Mouse (Mus musculus) neural tube, embryonic 14.5 days (tissue): Measurements from ENCODE around the gene Taok2. TPM values are rescaled to one million over a fixed set of nuclear protein-coding genes. Genes with fewer than 3 reads are reported as not detected.
A peak's percentile ranks its signal among the peaks of the same experiment; 100 is the strongest.

Experiments used
- ATAC-seq: fragments of 200-750 bp; cut with Nextera tagmentation; 2 replicates; pipeline ENCODE4 v1.8.0; 2017; ENCODE audit warnings: low read depth, mild to moderate bottlenecking, moderate TSS enrichment, moderate library complexity
- H3K27ac ChIP-seq: fragments of 300-500 bp; sonication (generic); 2 replicates; pipeline ENCODE4 v1.5.1; 2014; ENCODE audit warnings: low read depth, mild to moderate bottlenecking, control low read depth, low read length, moderate library complexity, mixed read lengths
- H3K27me3 ChIP-seq: fragments of 300-500 bp; sonication (generic); 2 replicates; pipeline ENCODE4 v1.6.1; 2014; ENCODE audit warnings: low read length; ENCODE audit not compliant: control insufficient read depth, insufficient read depth
- H3K36me3 ChIP-seq: fragments of 300-500 bp; sonication (generic); 2 replicates; pipeline ENCODE4 v1.6.1; 2014; ENCODE audit warnings: low read length, mixed read lengths; ENCODE audit not compliant: control insufficient read depth, insufficient read depth
- H3K4me1 ChIP-seq: fragments of 300-500 bp; sonication (generic); 2 replicates; pipeline ENCODE4 v1.6.1; 2014; ENCODE audit warnings: low read length; ENCODE audit not compliant: control insufficient read depth, insufficient read depth
- H3K4me2 ChIP-seq: fragments of 300-500 bp; sonication (generic); 2 replicates; pipeline ENCODE4 v1.6.1; 2014; ENCODE audit warnings: mild to moderate bottlenecking, low read depth, low read length, control low read depth
- H3K4me3 ChIP-seq: fragments of 300-500 bp; sonication (generic); 2 replicates; pipeline ENCODE4 v1.5.1; 2014; ENCODE audit warnings: low read depth, low read length, control low read depth, mixed read lengths
- H3K9ac ChIP-seq: fragments of 300-500 bp; sonication (generic); replicated peaks from 2 replicates; pipeline ENCODE4 v1.6.1; 2014; ENCODE audit warnings: low read depth, mild to moderate bottlenecking, control low read depth, low read length, mixed read lengths
- H3K9me3 ChIP-seq: fragments of 300-500 bp; sonication (generic); 2 replicates; pipeline ENCODE4 v1.6.1; 2016; ENCODE audit warnings: low read length; ENCODE audit not compliant: control insufficient read depth
- WGBS: fragments of 180-500 bp; shearing (Covaris S2); extraction: QIAGEN DNeasy Blood & Tissue Kit; methylation state at CpG from one replicate; pipeline ENCODE4 v1.1.7; 2014; 5-methylcytosine and 5-hydroxymethylcytosine counted together
- polyA plus RNA-seq: library from polyadenylated mRNA; unstranded; fragments of >200 nt; fragmentation: Nextera tagmentation; extraction: Ambion mirVana; gene quantifications from 2 replicates; pipeline ENCODE4 v1.2.1, GENCODE M21; 2014

Taok2 gene
- polyA plus RNA-seq, 1 experiment from 2014 or later, result 28.9 TPM

- no peaks in the 10 kb centered on the region for H3K27me3 ChIP-seq
- no peak overlapping the region for H3K4me3 ChIP-seq
- WGBS, result 93% methylated on average over 5 of the region's 5 CpGs
These were observed 2.8 kb upstream of the Taok2 start for GRCm38 (mm10) chr7:126887281-126887680.

DNA sequence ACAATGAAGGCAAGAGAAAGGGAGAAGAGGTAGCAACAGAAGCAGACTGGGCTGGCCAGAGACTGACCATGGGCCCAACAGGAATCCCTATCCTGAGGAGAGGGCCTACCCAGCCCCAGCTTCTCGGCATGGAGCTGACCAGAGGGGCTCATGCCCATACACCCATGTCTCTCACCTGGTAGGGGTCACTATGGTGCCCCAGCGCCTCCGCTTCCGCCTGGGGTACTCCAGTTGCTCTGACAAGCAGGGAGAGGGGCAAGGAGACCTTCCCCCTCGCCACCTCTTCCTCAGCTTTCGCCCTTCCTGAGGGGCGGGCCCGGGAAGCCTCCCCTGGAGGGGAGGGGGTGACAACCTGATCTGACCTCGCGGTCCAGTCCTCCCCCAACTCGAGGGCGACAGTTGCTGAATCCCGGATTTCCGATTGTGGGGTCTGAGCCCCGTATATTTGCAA, 747 bp downstream of the Taok2 start:
- H3K27ac ChIP-seq, result peak overlapping the region; percentile 87
- peaks cover 30% of the 10 kb centered on the region for H3K4me1 ChIP-seq
- no peaks in the 10 kb centered on the region for H3K9me3 ChIP-seq
- under 1% methylated on average over 15 of the region's 15 CpGs for WGBS
- peak overlapping the region; percentile 85 for H3K4me3 ChIP-seq
- ATAC-seq, result no peak
- H3K36me3 ChIP-seq, result peaks cover 13% of the 10 kb centered on the region
- H3K4me2 ChIP-seq, result peak overlapping the region; percentile 99
- peak overlapping the region; percentile 90 for H3K9ac ChIP-seq
- H3K27me3 ChIP-seq, result no peaks in the 10 kb centered on the region

More at GRCm38 (mm10) chr7:126887281-126887680, 2.8 kb upstream of the Taok2 start:
- Histone ChIP-seq H3K4me2 (no peak overlapping the region), H3K4me1 (peaks cover 13% of the 10 kb centered on the region), H3K9me3 (no peaks in the 10 kb centered on the region), H3K27ac (no peak overlapping the region), H3K36me3 (no peaks in the 10 kb centered on the region), H3K9ac (no peak overlapping the region)
- ATAC-seq, result no peak

DNA sequence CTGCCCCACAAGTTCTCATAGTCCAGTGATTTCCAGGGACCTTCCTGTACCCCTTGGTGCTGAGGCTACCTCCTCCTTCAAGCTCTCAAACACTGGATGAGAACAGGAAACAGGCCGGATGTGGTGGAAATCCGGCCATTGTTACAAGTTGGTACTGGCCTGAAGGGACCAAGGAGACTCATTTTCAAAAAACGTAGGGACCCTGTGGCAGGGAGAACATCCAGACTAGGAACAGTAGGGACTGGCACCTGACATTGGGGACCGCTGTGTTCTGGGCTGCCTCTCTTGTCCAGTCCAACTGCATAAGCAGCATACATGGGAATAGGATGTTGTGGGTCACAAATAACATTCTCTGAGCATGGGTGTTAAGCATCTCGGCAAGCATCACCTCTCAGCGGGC, 3.5 kb downstream of the Taok2 start:
- H3K4me1 ChIP-seq, result peaks cover 30% of the 10 kb centered on the region
- H3K27me3 ChIP-seq, result no peaks in the 10 kb centered on the region
- WGBS, result 68% methylated on average over 6 of the region's 6 CpGs
- H3K4me3 ChIP-seq, result peak overlapping the region; percentile 85; the same call in 1 of the 2 replicates
- H3K9ac ChIP-seq, result peak overlapping the region; percentile 42
- no peak for ATAC-seq
- no peaks in the 10 kb centered on the region for H3K9me3 ChIP-seq
- H3K4me2 ChIP-seq, result peak overlapping the region; percentile 99; the same call in 1 of the 2 replicates
- peaks cover 35% of the 10 kb centered on the region for H3K36me3 ChIP-seq
- no peak overlapping the region for H3K27ac ChIP-seq

- Histone ChIP-seq H3K36me3 (peaks cover 73% of the 10 kb centered on the region), H3K4me2 (no peak overlapping the region), H3K27me3 (no peaks in the 10 kb centered on the region), H3K27ac (no peak overlapping the region), H3K9me3 (no peaks in the 10 kb centered on the region), H3K9ac (no peak overlapping the region), H3K4me1 (peaks cover 16% of the 10 kb centered on the region), H3K4me3 (no peak overlapping the region)
- no peak for ATAC-seq
- 100% methylated on average over 1 of the region's 1 CpGs for WGBS
These were observed 7.3 kb downstream of the Taok2 start for GRCm38 (mm10) chr7:126877239-126877638.

DNA sequence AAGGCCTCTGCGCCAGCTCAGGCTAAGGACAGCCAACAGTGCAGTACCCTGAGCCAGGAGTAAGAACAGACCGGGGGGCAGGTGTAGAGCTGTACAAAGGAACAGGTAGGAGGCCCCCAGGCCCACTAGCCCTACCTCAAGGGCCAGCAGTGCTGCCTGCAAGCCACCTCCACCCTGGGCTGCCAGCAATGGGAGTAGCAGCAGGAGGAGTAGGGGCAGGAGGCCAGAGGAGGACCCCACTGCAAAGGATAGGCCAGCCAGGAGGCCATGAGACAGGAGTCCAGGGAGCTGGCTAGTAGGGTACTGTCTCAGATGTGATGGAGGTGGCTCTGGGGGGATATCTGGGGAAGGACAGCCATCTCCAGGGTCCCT, 14.0 kb downstream of the Taok2 start:
- peaks cover 93% of the 10 kb centered on the region for H3K36me3 ChIP-seq
- no peak overlapping the region for H3K4me3 ChIP-seq
- H3K27ac ChIP-seq, result no peak overlapping the region
- no peak for ATAC-seq
- no peaks in the 10 kb centered on the region for H3K27me3 ChIP-seq
- no peak overlapping the region for H3K9ac ChIP-seq
- no peaks in the 10 kb centered on the region for H3K4me1 ChIP-seq
- no peaks in the 10 kb centered on the region for H3K9me3 ChIP-seq
- no peak overlapping the region for H3K4me2 ChIP-seq
- WGBS, result 100% methylated on average over 2 of the region's 2 CpGs

DNA sequence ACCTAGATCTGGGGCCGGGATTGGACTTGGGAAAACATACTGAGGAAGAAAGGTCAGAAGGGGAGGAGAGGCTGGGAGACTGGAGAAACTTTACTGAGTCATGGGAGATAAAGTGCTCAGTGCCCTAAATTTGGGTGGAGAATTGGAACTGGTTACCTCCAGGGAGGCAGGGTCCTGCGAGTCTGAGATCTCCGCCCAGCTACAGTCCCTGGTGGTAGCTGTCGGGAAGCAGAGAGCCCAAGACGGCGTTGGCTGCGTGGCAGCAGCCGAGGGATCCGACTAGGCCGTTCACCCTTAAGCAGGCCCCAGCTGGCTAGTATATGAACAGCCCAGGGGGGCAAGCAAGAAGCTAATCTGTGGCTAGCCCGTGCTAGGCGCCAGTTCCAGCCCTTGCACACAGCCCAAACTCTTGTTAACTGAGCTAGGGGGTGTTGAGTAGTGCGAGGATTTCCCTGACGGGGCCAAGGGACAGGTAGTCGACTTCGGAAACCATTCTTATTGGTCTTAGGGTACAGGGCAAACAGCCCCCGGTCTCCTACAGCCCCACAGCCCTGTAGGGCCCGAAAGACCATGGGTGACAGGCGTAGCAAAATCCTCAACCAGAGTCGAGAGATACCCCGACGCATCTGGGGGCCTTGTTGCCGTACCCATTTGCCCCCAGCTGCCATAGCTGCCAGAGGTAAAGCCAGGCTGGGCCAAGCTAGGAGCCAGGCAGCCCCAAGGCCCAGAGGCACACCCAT, 14.6 kb downstream of the Taok2 start:
- no peak overlapping the region for H3K4me2 ChIP-seq
- 90% methylated on average over 23 of the region's 23 CpGs for WGBS
- H3K9me3 ChIP-seq, result no peaks in the 10 kb centered on the region
- no peak overlapping the region for H3K4me3 ChIP-seq
- no peak overlapping the region for H3K27ac ChIP-seq
- peaks cover 93% of the 10 kb centered on the region for H3K36me3 ChIP-seq
- H3K27me3 ChIP-seq, result no peaks in the 10 kb centered on the region
- no peak for ATAC-seq
- no peak overlapping the region for H3K9ac ChIP-seq
- no peaks in the 10 kb centered on the region for H3K4me1 ChIP-seq

DNA sequence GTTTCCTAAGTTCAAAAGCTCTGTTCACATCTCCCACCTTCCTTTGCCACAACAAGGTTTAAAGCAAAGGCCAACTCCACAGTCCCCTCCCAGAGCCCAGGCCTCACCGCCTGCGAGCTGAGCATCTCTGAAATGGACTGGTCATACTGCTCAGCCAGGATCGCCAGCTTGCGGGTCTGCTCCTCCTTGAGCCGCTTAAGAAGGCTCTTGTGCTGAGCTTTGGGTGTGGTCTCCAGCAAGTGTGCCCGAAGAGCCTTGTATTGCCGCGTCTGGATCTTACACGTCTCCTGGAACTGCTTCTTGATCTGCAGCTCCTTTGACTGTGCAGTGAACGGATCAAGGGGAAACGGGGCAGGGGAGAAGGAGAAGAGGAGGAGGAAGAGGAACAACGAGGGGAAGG, 16.5 kb downstream of the Taok2 start:
- no peaks in the 10 kb centered on the region for H3K27me3 ChIP-seq
- WGBS, result 90% methylated on average over 12 of the region's 12 CpGs
- peaks cover 8% of the 10 kb centered on the region for H3K4me1 ChIP-seq
- H3K27ac ChIP-seq, result no peak overlapping the region
- no peak overlapping the region for H3K4me3 ChIP-seq
- peaks cover 77% of the 10 kb centered on the region for H3K36me3 ChIP-seq
- H3K4me2 ChIP-seq, result no peak overlapping the region
- H3K9ac ChIP-seq, result 0 out of 2 replicates have a peak overlapping the region, but pooled peaks have one; percentile 16
- no peaks in the 10 kb centered on the region for H3K9me3 ChIP-seq
- no peak for ATAC-seq

DNA sequence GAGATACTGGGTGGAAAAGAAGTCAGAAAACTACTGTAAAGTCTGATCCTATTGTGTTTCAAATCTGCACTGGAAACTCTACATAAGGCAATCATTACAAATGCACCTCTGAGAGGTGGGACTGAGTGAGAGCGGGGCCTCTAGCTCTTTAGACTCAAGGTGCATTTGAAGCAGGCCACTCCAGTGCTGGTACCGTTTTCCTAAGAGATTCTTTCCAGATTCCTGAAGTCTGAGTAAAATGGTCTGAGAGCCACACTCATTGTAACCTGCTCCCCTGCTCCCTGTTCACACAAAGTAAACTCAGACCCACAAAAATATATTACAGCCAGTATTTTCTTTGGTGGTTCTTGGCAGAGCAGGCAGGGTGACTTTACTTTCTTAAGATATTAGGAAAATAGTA, 17.0 kb downstream of the Taok2 start:
- 90% methylated on average over 2 of the region's 2 CpGs for WGBS
- H3K4me3 ChIP-seq, result no peak overlapping the region
- no peaks in the 10 kb centered on the region for H3K9me3 ChIP-seq
- no peaks in the 10 kb centered on the region for H3K27me3 ChIP-seq
- ATAC-seq, result no peak
- H3K9ac ChIP-seq, result no peak overlapping the region
- no peak overlapping the region for H3K27ac ChIP-seq
- H3K36me3 ChIP-seq, result peaks cover 72% of the 10 kb centered on the region
- no peak overlapping the region for H3K4me2 ChIP-seq
- H3K4me1 ChIP-seq, result peaks cover 12% of the 10 kb centered on the region

- Histone ChIP-seq H3K4me2 (peak overlapping the region; percentile 61), H3K9me3 (no peaks in the 10 kb centered on the region), H3K27ac (no peak overlapping the region), H3K36me3 (peaks cover 38% of the 10 kb centered on the region), H3K4me1 (peaks cover 18% of the 10 kb centered on the region), H3K9ac (peak overlapping the region; percentile 56; the same call in 1 of the 2 replicates), H3K4me3 (no peak overlapping the region), H3K27me3 (no peaks in the 10 kb centered on the region)
- WGBS, result 63% methylated on average over 6 of the region's 6 CpGs
- no peak for ATAC-seq
These were observed 20.7 kb downstream of the Taok2 start for GRCm38 (mm10) chr7:126863791-126864190.
